Mouse (Mus musculus) urinary bladder, postnatal 25 days (tissue): ENCODE measurements around the gene Fbxo30.
A peak's percentile ranks its signal among the peaks of the same experiment; 100 is the strongest.

Source experiments
- DNase-seq: peaks from one replicate; pipeline ENCODE4 v3.0.0; 2022; ENCODE audit warnings: low spot score

Gene Fbxo30

GRCm38 (mm10) chr10:11322316-11322715 is 41.2 kb downstream of the Fbxo30 start:
- no peak for DNase-seq

GRCm38 (mm10) chr10:11323202-11323898 is 42.2 kb downstream of the Fbxo30 start:
- no peak for DNase-seq

- DNase-seq, result no peak
These were observed 45.4 kb downstream of the Fbxo30 start for GRCm38 (mm10) chr10:11326526-11326925.

GRCm38 (mm10) chr10:11343205-11344141 is 62.3 kb downstream of the Fbxo30 start, which contains the start of gene Epm2a:
Gene Epm2a, plus strand, starts transcription at chr10:11343404.
- peak; percentile 79 for DNase-seq

- no peak for DNase-seq
These were observed 63.7 kb downstream of the Fbxo30 start for GRCm38 (mm10) chr10:11344536-11345468.
